Comparison of ENCODE assay signal across 15 mouse cellular contexts in genomic region chr16:34228661-34229060, GRCm38 (mm10).
A peak's percentile ranks its signal among the peaks of the same experiment; 100 is the strongest.
DNase-seq lines count a peak whose midpoint lies in the region; ATAC-seq and TF ChIP-seq lines count a peak whose summit lies in the region.
"Had no signal": no experiment of that assay in that cellular context is flagged by ENCODE, and none has a peak within 500 bp of the region (broad histone marks: within the 10 kb centered on the region; RNA-seq: fewer than 3 reads in every experiment).

No protein-coding gene starts in this region.

- H3K27ac ChIP-seq in forebrain, embryonic 15.5 days (replicated peaks) = peak overlapping the region; percentile 41
- H3K27ac ChIP-seq in forebrain, embryonic 10.5 days = no peak overlapping the region
- H3K27ac ChIP-seq in left cerebral cortex, adult 2 months = peak overlapping the region; percentile 45; the same call in 1 of the 2 replicates
- H3K27ac ChIP-seq: embryonic facial prominence, embryonic 15.5 days; hindbrain, embryonic 15.5 days; lung, embryonic 15.5 days had no signal

- no peak overlapping the region for H3K4me2 ChIP-seq in forebrain, embryonic 15.5 days (replicated peaks)
- H3K4me2 ChIP-seq: embryonic facial prominence, embryonic 15.5 days; hindbrain, embryonic 15.5 days; lung, embryonic 15.5 days had no signal

- H3K27me3 ChIP-seq in forebrain, embryonic 15.5 days = no peaks in the 10 kb centered on the region
- H3K27me3 ChIP-seq in forebrain, embryonic 10.5 days (ENCODE audit: poor library complexity, severe bottlenecking) = 0 out of 2 replicates have a peak, but pooled peaks cover 4% of the 10 kb centered on the region
- H3K27me3 ChIP-seq: embryonic facial prominence, embryonic 15.5 days; hindbrain, embryonic 15.5 days; lung, embryonic 15.5 days had no signal

- TF ChIP-seq CTCF in left cerebral cortex, adult 2 months (IDR thresholded peaks at IDR 0.05) = no peak

- DNase-seq in forebrain, embryonic 10.5 days (ENCODE audit: extremely low spot score, low spot score) = no peak
- DNase-seq in left cerebral cortex, adult 2 months (ENCODE audit: extremely low spot score in 1 of 2, low spot score in 2 of 2) = no peak
- no peak for DNase-seq in left cerebral cortex, adult 18-20 months (ENCODE audit: low spot score in 2 of 2)
- DNase-seq in heart, postnatal 10 days = peak; percentile 33 to 41
- DNase-seq in lung, postnatal 10 days = peak; percentile 50
- DNase-seq in neural tube, embryonic 10.5 days (ENCODE audit: extremely low spot score, low spot score) = no peak
- no peak for DNase-seq in kidney, adult 8-10 months
- DNase-seq: cerebellum, postnatal 14 days; kidney, postnatal 25 days; right cerebral cortex, postnatal 14 days; thymus, postnatal 14 days had no signal

- ATAC-seq in forebrain, embryonic 15.5 days (replicated peaks) = peak; percentile 68

- no peak overlapping the region for H3K4me3 ChIP-seq in forebrain, embryonic 15.5 days
- H3K4me3 ChIP-seq in forebrain, embryonic 10.5 days = no peak overlapping the region
- H3K4me3 ChIP-seq in left cerebral cortex, adult 2 months = no peak overlapping the region
- H3K4me3 ChIP-seq: embryonic facial prominence, embryonic 15.5 days; hindbrain, embryonic 15.5 days; lung, embryonic 15.5 days had no signal

- no peak overlapping the region for H3K9ac ChIP-seq in forebrain, embryonic 15.5 days (replicated peaks)
- H3K9ac ChIP-seq: embryonic facial prominence, embryonic 15.5 days; hindbrain, embryonic 15.5 days; lung, embryonic 15.5 days had no signal

- no peaks in the 10 kb centered on the region for H3K9me3 ChIP-seq in forebrain, embryonic 15.5 days
- H3K9me3 ChIP-seq in forebrain, embryonic 10.5 days = no peaks in the 10 kb centered on the region
- H3K9me3 ChIP-seq: embryonic facial prominence, embryonic 15.5 days; hindbrain, embryonic 15.5 days; lung, embryonic 15.5 days had no signal

- peaks cover 12% of the 10 kb centered on the region for H3K36me3 ChIP-seq in forebrain, embryonic 15.5 days
- peaks cover 15% of the 10 kb centered on the region for H3K36me3 ChIP-seq in forebrain, embryonic 10.5 days (replicated peaks)
- H3K36me3 ChIP-seq: lung, embryonic 15.5 days had no signal

- peaks cover 33% of the 10 kb centered on the region for H3K4me1 ChIP-seq in forebrain, embryonic 15.5 days
- peaks cover 20% of the 10 kb centered on the region for H3K4me1 ChIP-seq in forebrain, embryonic 10.5 days
- H3K4me1 ChIP-seq: embryonic facial prominence, embryonic 15.5 days had no signal

- intact Hi-C loops in left cerebral cortex, adult 2 months (cut with DNase I) = no loop called here
- intact Hi-C loops in heart, postnatal 10 days (cut with DNase I) = no loop called here

- WGBS in forebrain, embryonic 15.5 days = 11% methylated on average over 5 of the region's 5 CpGs
- 70% methylated on average over 5 of the region's 5 CpGs for WGBS in forebrain, embryonic 10.5 days

Comparison
In these comparisons a context has a peak if more than half of its experiments do, and no peak if none do; other contexts are left out.
1. DNase-seq: peak in heart, postnatal 10 days (2 of 2) and lung, postnatal 10 days (single experiment); none in forebrain, embryonic 10.5 days (single experiment), left cerebral cortex, adult 2 months (0 of 2), left cerebral cortex, adult 18-20 months (0 of 2), neural tube, embryonic 10.5 days (single experiment) and kidney, adult 8-10 months (0 of 2).